Mouse (Mus musculus) myocyte (in vitro differentiated cells): ENCODE results near the gene Gm5890.
"Not testable (repeated sequence)": the region's sequence is repeated elsewhere in the genome, so short reads cannot be mapped to it uniquely, and the experiment has no call there.

Experiments
- CEBPB ChIP-seq: IDR thresholded peaks from 2 replicates; pipeline ENCODE4 v1.6.1; 2011; ENCODE audit warnings: mild to moderate bottlenecking, moderate library complexity; ENCODE audit not compliant: poor library complexity, insufficient read depth, severe bottlenecking
- E2F4 ChIP-seq: IDR thresholded peaks from one replicate; pipeline ENCODE4 v1.6.1; 2011; ENCODE audit warnings: mild to moderate bottlenecking, control low read depth, moderate library complexity; ENCODE audit not compliant: insufficient read depth
- MAX ChIP-seq: IDR thresholded peaks from one replicate; pipeline ENCODE4 v1.6.1; 2011; ENCODE audit warnings: low read depth, mild to moderate bottlenecking, control low read depth
- MYOD1 ChIP-seq, 3 experiments: IDR thresholded peaks; one replicate each; pipeline ENCODE4 v1.6.1; 2011; ENCODE audit warnings: control low read depth in 2 of 3, low read depth in 2 of 3, mild to moderate bottlenecking in 2 of 3, moderate library complexity in 1 of 3; ENCODE audit not compliant: insufficient read length in 2 of 3, control insufficient read depth in 1 of 3
- MYOG ChIP-seq, 3 experiments: IDR thresholded peaks; one replicate each; pipeline ENCODE4 v1.6.1; 2011; ENCODE audit warnings: control low read depth in 2 of 3, low read depth in 2 of 3, mild to moderate bottlenecking in 2 of 3; ENCODE audit not compliant: insufficient read length in 2 of 3, control insufficient read depth in 1 of 3, insufficient read depth in 1 of 3
- POLR2A ChIP-seq: IDR thresholded peaks from one replicate; pipeline ENCODE4 v1.6.1; 2011; ENCODE audit warnings: low read depth, mild to moderate bottlenecking, control low read depth, moderate library complexity; ENCODE audit not compliant: insufficient read length
- POLR2AphosphoS2 ChIP-seq: IDR thresholded peaks from one replicate; pipeline ENCODE4 v1.6.1; 2011; ENCODE audit warnings: low read depth, control low read depth; ENCODE audit not compliant: insufficient read length
- REST ChIP-seq: IDR thresholded peaks from one replicate; pipeline ENCODE4 v1.6.1; 2011; ENCODE audit warnings: mild to moderate bottlenecking, control low read depth, moderate library complexity; ENCODE audit not compliant: insufficient read depth, insufficient read length
- SRF ChIP-seq: IDR thresholded peaks from one replicate; pipeline ENCODE4 v1.6.1; 2011; ENCODE audit warnings: low read depth; ENCODE audit not compliant: control insufficient read depth, insufficient read length
- TCF12 ChIP-seq: IDR thresholded peaks from one replicate; pipeline ENCODE4 v1.6.1; 2011; ENCODE audit warnings: mild to moderate bottlenecking, control low read depth; ENCODE audit not compliant: poor library complexity, insufficient read depth, severe bottlenecking
- TCF3 ChIP-seq: IDR thresholded peaks from one replicate; pipeline ENCODE4 v1.6.1; 2011; ENCODE audit warnings: low read depth, control low read depth; ENCODE audit not compliant: insufficient read length
- USF1 ChIP-seq: IDR thresholded peaks from one replicate; pipeline ENCODE4 v1.6.1; 2011; ENCODE audit warnings: low read depth, mild to moderate bottlenecking, control low read depth, moderate library complexity

DNA sequence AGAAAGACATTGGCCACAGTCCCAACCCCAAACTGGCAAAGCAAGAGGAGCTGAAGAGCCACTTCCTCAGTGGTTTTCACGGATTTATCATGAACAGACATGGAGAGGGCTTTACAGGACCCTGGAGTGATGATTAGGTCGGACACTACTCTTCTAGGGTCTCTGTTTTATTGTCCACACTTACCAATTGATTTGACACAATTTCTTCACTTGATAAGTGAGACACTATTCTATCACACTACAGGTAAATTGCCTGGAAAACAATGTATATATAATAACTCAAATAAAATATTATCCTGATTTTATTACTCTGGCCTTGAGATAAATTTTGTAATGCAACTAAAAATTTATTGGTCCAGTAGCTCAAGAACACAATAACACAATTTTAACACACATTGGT lies 28.9 kb downstream of the Gm5890 start, which contains the start of gene Gm4498:
- not testable (repeated sequence) for TF ChIP-seq POLR2A; MYOG (IDR thresholded peaks at IDR 0.05; ENCODE audit: control insufficient read depth in 1 of 3, insufficient read depth in 1 of 3, insufficient read length in 2 of 3, low read depth in 2 of 3); MYOD1 (IDR thresholded peaks at IDR 0.05; ENCODE audit: control insufficient read depth in 1 of 3, insufficient read length in 2 of 3, low read depth in 2 of 3); USF1; MAX; SRF; E2F4; POLR2AphosphoS2; TCF12; CEBPB; REST; TCF3
